Mouse (Mus musculus): ENCODE measurements around the gene Slc7a14. TPM values are rescaled to one million over a fixed set of nuclear protein-coding genes. Genes with fewer than 3 reads are reported as not detected.

Gene Slc7a14
- polyA plus RNA-seq, 1 experiment from 2014 or later: 0.15 TPM

DNA sequence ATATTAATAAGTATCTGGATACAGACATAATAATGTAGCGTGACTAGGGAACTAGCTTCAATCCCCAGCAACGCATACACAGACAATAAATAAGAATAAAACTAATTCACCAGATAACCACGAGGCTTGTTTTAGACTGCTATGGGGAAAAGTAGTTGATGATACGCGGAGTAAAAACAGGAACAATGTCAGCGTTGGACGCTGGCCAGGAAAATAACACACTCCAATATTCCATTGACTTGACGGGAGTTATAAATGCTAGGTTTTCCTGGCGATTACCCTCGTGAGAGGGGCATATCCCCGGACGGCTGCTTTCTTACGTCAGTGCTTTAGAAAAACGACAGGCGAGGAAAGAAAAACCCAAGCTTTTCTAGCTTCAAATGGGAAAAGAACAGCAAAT is 152.4 kb downstream of the Slc7a14 start:
- ATAC-seq (replicated peaks; ENCODE audit: insufficient number of reproducible peaks, low FRiP score, low TSS enrichment, low read depth): no peak
- Histone ChIP-seq H3K27me3 (ENCODE audit: control insufficient read depth, insufficient read depth, low read length) (no peaks in the 10 kb centered on the region), H3K4me3 (ENCODE audit: low read depth, low read length) (no peak overlapping the region), H3K4me1 (ENCODE audit: control insufficient read depth, insufficient read depth, low read length) (no peaks in the 10 kb centered on the region; the same call in 1 of the 2 replicates), H3K9ac (replicated peaks; ENCODE audit: low read length) (no peak overlapping the region), H3K9me3 (replicated peaks; ENCODE audit: control insufficient read depth, low read length) (no peaks in the 10 kb centered on the region), H3K36me3 (replicated peaks; ENCODE audit: control insufficient read depth, insufficient read depth, low read depth, low read length) (no peaks in the 10 kb centered on the region), H3K27ac (replicated peaks; ENCODE audit: low read depth, low read length) (no peak overlapping the region), H3K4me2 (ENCODE audit: low read depth, low read length) (no peak overlapping the region)
- DNase-seq (ENCODE audit: low spot score): no peak
- WGBS: 88% methylated on average over 15 of the region's 15 CpGs

GRCm38 (mm10) chr3:31156126-31156525 is 154.1 kb downstream of the Slc7a14 start:
- H3K4me2 ChIP-seq (ENCODE audit: low read depth, low read length): no peak overlapping the region
- H3K27me3 ChIP-seq (ENCODE audit: control insufficient read depth, insufficient read depth, low read length): no peaks in the 10 kb centered on the region
- H3K9me3 ChIP-seq (replicated peaks; ENCODE audit: control insufficient read depth, low read length): no peaks in the 10 kb centered on the region
- DNase-seq (ENCODE audit: low spot score) (no peak), ATAC-seq (replicated peaks; ENCODE audit: insufficient number of reproducible peaks, low FRiP score, low TSS enrichment, low read depth) (no peak)
- 30% methylated on average over 3 of the region's 3 CpGs for WGBS
- H3K9ac ChIP-seq (replicated peaks; ENCODE audit: low read length): no peak overlapping the region
- no peaks in the 10 kb centered on the region; the same call in 1 of the 2 replicates for H3K4me1 ChIP-seq (ENCODE audit: control insufficient read depth, insufficient read depth, low read length)
- H3K4me3 ChIP-seq (ENCODE audit: low read depth, low read length): no peak overlapping the region
- H3K27ac ChIP-seq (replicated peaks; ENCODE audit: low read depth, low read length): no peak overlapping the region
- no peaks in the 10 kb centered on the region for H3K36me3 ChIP-seq (replicated peaks; ENCODE audit: control insufficient read depth, insufficient read depth, low read depth, low read length)

Other genes with a start within 250 kb of the Slc7a14 start
- gene Skil, start 215.3 kb downstream of the Slc7a14 start, polyA plus RNA-seq (2014; fragmentation: Nextera tagmentation; extraction: Ambion mirVana): 34.8 and 37.7 TPM in 2 replicates
- 28.3 and 36.7 TPM in 2 replicates for gene Cldn11, start 160.5 kb downstream of the Slc7a14 start, polyA plus RNA-seq (2014; fragmentation: Nextera tagmentation; extraction: Ambion mirVana)

Measured in embryonic facial prominence, embryonic 11.5 days (tissue).